Mouse (Mus musculus): ENCODE measurements around the gene Snrk.

Snrk gene

DNA sequence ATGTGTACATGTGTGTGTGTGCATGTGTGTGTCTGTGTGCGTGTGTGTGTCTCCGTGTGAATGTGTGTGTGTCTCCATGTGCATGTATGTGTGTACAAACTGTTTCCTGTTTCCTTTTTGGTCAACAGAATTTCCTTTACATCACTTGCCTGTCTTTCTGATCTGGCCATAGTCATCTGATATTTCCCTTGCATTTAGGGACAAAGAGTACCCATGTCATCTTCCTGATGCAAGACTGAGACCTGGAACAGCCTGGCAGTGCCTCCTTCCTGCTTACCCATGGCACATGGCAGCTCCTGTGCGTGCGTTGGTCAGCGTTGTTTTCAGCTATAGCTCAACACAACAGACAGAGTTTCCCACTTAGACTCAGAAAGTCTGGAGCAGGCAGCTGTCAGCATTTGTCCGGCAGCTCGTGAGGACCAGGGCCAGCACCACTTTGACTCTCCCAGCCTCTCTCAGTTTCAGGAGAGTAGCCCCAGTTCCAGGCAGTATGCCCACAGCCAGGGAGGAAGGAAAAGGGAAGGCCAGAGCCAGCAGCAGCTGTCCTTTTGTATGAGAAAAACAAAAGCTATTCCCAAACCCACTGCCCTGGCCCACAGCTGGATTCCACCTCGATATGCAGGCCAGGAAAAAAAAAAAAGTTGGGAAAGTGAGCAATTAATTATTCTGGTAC is 7.4 kb upstream of the Snrk start:
- no peak for DNase-seq (ENCODE audit: low spot score)

- no peak for DNase-seq (ENCODE audit: low spot score)
Measured at GRCm38 (mm10) chr9:122110508-122110907, 6.6 kb upstream of the Snrk start.

GRCm38 (mm10) chr9:122110921-122111320 is 6.1 kb upstream of the Snrk start:
- DNase-seq (ENCODE audit: low spot score), result no peak

DNA sequence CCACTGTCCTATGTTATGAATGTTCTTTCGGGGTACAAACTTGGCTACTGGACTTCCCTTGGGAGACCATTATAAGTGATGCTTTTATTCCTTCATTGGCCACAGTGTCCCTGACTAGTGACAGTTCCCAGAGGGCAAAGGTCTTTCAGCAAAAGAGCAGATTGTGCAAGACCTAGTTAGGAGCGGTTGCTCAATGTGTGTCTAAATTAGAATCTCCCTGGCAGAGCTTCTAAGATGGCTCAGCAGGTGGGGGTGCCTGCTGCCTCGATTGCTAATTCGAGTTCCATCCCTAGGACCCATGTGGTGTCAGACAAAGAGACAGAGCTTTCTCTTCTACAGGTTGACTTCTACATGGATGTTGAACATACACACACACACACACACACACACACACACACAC is 1.5 kb upstream of the Snrk start:
- no peak for DNase-seq (ENCODE audit: low spot score)

- no peak for DNase-seq (ENCODE audit: low spot score)
Measured at GRCm38 (mm10) chr9:122116359-122116758, 707 bp upstream of the Snrk start.

GRCm38 (mm10) chr9:122117692-122118529 is 845 bp downstream of the Snrk start:
- no peak for DNase-seq (ENCODE audit: low spot score)

DNA sequence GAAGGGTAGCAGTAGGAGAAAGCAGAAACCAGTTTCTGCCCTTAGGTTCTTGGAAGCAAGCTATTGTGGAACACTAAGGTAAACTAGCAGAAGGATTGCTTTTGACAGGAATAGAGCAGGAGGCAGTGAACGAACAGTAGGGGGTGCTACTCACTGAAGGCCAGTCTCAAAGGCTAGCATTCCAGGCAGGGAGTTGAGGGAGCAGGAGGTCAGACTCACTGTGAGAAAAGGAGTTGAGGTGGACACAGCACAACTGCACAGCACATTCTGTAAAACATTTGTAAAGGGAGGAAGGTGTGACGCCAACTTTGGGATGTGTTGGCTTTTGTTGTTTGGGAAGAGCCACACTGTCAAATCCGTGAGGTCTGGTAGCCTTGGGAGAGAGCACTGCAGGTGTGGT is 3.0 kb downstream of the Snrk start:
- no peak for DNase-seq (ENCODE audit: low spot score)

DNA sequence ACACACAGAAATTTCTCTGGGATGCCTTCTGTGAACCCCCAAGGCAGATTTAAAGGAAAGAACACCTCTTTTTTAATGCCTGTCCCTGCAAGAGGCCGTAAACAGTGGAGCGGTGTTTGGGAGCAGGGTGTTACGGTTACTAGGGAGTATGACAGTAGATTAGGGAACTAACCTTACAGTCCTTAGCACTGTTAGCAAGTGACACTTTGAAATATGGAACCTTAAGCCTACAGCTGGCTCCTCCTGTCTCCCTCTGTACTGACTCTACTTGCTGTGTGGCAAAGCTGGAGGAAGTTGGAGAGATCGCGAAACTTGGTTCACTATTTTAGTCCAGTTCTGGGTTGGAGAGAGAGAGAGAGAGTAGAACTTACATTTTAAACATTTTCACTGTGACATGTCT is 5.0 kb downstream of the Snrk start:
- no peak for DNase-seq (ENCODE audit: low spot score)

- no peak for DNase-seq (ENCODE audit: low spot score)
Measured at GRCm38 (mm10) chr9:122123181-122123580, 6.1 kb downstream of the Snrk start.

- DNase-seq (ENCODE audit: low spot score), result no peak
Measured at GRCm38 (mm10) chr9:122125723-122126290, 8.7 kb downstream of the Snrk start.

DNA sequence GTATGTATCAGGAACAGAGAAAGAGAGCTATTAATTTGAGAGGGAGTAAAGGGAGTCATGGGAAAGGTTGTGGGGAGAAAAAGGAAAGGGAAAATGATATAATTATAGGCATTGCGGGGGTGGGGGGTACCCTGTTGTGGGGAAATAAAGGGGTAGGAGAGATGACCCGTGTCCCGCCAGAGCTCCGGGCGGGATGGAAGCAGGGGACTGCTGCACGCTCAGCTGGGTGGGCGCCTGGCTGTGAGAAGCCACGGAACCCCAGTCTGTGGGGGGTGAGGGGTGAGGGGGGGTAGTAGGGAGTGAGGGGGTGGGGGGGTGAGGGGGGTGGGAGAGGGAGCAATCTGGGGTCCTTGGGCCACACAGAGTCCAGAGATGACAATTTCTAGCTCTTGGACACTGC is 9.7 kb downstream of the Snrk start:
- DNase-seq (ENCODE audit: low spot score), result no peak

DNA sequence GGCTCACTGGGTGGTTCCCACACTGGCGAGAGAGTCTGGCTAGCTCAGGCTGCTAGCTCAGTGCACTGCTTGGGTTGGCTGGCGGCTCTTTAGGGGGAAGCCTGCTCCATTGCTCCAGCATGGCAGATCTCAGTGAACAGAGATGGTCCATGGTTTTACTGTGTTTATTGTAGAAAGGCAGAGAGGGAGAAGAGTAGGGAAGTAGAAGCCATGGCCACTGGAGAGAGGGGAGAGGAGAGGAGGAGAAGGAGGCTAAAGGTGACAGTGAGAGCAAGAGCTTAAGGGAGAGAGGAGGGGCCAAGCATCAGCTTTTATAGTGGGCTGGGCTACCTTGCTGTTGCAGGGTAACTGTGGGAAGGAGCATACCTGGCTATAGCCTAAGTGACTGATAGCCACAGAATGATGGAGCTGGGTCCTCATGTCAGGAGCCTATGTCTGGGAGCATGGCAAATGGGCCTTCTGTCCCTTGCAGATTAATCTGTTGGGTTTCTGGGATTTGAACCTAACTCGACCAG is 10.3 kb downstream of the Snrk start:
- DNase-seq (ENCODE audit: low spot score), result no peak

DNA sequence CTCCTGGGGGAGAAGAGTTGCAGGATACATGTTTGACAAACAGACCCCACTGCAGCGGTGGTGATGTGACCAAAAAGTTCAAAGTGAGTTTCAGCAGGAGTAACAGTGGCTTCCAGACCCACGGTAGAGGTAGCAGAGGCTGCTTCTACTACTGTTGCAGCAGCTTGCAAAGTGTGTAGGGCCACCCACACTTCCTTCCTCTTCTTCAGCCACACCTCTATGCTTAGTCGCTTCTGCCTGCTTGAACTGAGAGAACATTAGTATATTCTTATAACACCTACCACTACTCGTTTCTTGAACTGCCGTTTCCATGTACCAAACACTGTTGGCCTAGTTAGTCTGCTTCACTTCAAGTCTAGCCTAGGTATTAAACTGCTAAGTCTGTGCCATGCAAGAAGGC is 11.6 kb downstream of the Snrk start:
- DNase-seq (ENCODE audit: low spot score), result no peak

- DNase-seq (ENCODE audit: low spot score), result no peak
Measured at GRCm38 (mm10) chr9:122130666-122131065, 13.6 kb downstream of the Snrk start.

- no peak for DNase-seq (ENCODE audit: low spot score)
Measured at GRCm38 (mm10) chr9:122132145-122132544, 15.1 kb downstream of the Snrk start.

DNA sequence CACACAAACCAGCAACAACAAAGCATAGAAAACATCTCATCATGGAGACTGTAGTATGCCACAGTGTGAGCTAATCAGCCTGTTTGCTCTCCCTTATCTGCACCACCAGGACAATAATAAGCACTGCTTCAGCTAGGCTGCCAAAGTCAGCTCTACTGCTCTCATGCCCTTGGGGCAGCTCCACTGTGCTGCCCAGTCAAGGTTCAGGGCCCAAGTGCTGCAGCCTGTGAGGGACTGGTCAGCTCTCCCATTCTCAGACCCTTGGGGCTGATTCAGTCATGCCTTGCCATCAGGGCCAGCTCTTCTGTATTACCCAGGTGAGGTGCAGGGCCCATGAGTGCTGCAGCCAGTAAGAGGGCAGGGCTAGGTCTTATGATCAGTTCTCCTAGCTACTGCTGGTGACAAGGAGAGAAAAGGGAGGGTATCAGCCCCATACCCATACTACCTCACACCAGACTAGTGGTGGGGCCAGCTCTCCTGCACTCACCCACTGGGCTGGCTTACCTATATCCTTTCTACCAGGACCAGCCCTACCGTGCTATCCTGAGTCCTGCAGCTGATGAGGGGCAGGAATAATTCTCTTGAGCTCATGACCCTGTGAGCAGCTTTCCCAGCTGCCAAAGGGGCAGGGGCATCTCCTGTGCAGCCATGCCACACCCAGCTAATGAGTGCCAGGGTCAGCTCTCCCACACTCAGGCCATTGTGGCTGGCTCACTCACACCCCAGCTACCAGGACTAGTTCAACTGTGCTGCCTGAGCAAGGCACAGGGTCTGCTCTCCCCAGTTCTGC is 18.2 kb downstream of the Snrk start:
- no peak for DNase-seq (ENCODE audit: low spot score)

DNA sequence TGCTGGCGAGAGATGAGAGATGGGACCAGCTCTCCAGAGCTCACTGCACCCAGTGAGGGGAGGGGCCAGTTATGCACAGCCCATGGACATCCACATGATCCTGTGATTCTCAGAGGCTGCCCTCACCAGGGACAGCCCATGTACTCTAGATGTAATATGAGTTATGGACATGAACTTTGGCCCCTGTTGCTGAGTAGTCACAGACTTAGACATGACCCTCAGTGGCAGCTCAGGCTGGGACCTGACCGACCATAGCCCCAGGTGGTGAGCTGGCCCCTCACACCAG is 18.8 kb downstream of the Snrk start:
- no peak for DNase-seq (ENCODE audit: low spot score)

DNA sequence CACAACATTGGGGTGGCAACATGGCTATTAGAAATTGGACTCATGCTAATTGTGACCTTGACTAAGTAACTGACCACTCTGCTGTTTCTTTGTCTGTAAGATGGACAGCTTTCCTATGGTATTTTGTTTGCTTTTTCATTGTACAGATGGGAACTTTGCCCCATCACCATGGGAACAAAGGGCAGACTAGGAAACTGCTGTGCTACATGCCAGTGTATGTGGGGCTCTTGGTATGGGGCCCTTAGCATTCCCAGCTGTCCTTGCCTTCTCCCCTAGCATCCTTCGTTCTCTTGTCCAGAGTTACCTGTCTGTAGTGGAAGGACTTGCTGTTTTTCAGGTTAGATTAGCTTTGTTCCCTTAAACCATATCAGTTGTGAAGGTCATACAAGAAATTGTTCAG is 20.9 kb downstream of the Snrk start:
- no peak for DNase-seq (ENCODE audit: low spot score)

DNA sequence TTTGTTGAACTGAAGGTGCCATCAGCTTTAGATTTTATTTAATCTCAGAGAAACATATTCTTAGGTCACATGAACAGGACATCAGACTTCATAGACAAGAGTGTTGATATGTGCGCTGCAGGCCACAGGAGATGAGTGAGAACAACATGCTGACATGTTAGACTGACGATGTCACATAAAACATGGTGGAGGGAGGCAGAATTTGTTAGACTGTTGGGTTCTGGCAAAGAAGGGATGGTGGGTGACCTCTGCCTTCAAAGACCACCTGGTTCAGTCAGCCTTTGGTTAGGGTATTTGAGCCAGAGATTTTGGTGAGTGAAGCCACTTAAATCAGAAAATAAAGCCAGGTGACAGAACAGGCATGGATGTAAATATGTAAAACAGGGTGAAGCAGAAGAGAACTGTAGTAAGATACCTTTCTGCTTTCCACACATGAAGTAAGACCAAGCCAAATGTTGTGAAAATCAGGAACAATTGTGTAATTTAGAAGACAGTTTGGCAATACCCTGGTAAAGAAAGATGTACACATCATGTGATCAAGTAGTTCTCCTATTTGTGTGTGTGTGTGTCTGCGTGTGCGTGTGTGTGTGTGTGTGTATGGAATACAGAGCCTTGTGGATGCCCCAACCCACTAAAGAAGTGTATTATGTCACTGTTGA is 21.4 kb downstream of the Snrk start:
- no peak for DNase-seq (ENCODE audit: low spot score)

DNA sequence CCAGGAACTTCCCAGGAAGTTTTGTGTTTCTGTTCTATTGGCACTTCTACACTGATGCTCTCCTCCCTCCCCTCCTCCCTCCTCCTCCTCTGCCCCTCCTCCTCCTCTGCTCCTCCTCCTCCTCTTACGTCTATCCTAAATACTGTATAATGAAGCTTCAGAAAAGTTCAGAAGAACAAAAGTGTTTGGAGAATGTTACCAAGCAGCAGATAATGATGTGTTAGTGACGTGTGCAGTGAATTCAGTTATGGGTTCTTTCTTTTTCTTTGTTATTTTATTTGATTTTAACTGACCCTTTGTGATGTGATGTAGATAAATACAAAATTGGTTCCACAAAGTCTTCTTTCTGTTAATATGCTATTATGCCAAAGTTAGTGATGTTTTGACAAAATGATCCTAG is 22.2 kb downstream of the Snrk start:
- no peak for DNase-seq (ENCODE audit: low spot score)

DNA sequence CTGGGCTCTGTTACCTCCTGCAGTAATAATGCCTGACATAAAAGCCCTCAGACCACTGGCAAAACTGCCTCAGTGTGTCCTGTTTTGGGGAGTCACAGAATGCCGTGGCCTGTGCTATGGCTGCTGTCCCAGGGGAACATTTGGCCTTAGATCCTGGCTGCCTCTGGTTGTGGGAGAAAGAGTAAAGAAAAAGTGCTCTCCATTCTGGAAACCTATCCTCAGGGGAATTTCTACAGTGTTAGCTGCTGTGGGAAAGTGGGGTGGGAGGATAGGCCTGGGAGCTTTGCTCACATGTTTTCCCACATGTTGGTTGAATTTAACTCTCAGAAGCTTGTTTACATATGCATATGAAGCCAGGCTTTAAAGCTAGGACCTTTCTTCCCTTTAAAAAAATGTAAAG is 26.2 kb downstream of the Snrk start:
- no peak for DNase-seq (ENCODE audit: low spot score)

DNA sequence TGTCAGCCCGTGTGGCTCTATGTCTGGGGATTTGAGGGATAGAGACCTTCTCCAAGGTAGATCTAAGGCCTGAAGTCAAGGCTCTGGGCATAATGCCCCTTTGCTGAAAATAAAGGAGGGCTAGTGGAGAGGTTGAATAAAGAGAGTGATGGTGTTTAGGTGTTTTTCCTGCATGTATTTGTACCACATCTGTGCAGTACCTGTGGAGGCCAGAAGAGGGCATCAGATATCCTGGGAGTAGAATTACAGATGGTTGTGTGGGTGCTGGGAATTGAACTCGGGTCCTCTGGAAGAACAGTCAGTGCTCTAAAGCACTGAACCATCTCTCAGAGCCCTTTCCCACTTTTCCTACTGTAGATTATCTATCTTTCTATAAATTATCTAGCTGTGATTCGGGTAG is 27.7 kb downstream of the Snrk start:
- no peak for DNase-seq (ENCODE audit: low spot score)

All from left cerebral cortex, adult 11 months (tissue).